Mouse (Mus musculus) cerebellum, adult 11 months (tissue): ENCODE data around the gene Foxe1.

ENCODE experiments used
- DNase-seq: peaks from one replicate; pipeline ENCODE4 v3.0.0; 2022

The Foxe1 gene

GRCm38 (mm10) chr4:46347580-46348515 is 4.4 kb downstream of the Foxe1 start:
- DNase-seq = no peak

- DNase-seq = no peak
These were observed 5.5 kb downstream of the Foxe1 start for GRCm38 (mm10) chr4:46348897-46349296.

- DNase-seq = no peak
These were observed 6.1 kb downstream of the Foxe1 start for GRCm38 (mm10) chr4:46349530-46349929.

DNA sequence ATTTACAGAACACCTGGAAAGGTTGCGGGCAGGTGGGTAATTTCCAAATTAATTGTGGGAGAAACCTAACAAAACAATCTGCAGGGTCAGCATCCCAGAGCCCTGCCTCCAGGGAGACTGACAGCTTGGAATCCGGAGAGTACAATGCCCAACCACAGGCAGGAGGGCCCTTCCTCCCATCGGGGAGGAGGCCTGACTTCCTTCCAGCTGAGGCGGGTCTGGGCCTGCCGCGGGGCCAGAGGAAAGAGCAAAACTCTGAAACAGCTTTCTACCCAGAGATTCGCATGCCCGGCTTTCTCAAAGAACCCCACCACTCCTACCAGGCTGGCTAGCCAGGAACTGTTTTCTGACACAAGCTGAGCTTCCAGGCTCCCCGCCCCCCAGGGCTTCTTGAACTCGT is 9.6 kb downstream of the Foxe1 start:
- DNase-seq = no peak

DNA sequence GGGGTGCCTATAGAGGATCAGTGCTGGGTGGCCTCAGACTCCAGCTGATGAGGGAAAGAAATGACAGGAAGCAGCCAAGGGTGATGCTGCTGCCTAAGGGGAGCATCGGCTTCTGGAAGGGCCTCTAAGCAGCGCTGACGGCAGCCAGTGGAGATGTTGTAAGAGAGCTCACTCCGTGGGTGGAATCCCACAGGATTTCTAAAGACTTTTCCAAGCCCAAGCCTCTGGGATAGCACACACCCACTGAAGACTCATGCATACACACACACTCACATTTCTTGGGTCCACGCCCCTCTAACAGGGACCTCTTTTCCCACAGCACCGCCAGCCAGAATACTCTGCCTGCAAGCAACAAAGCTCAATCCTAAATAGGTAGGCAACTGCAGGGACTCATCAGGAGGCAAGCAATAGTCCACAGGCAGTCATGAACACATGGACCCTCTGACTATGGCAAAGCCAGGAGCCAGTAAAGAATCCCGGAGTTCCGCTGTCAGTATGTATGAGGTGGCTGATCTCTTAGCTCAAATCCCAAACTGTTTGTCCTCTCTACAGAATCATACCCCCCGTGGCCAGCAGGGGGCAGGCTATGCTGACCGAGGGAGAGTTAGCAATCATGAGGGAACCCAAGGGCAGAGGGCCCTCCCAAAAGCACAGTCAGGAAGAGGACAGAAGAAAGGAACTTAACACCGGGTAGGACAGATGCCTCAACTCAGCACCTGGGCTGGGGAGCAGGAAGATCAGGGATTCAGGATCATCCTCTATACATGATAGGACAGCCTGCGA is 13.1 kb downstream of the Foxe1 start:
- DNase-seq = no peak

- no peak for DNase-seq
These were observed 16.3 kb downstream of the Foxe1 start for GRCm38 (mm10) chr4:46359539-46360253.

DNA sequence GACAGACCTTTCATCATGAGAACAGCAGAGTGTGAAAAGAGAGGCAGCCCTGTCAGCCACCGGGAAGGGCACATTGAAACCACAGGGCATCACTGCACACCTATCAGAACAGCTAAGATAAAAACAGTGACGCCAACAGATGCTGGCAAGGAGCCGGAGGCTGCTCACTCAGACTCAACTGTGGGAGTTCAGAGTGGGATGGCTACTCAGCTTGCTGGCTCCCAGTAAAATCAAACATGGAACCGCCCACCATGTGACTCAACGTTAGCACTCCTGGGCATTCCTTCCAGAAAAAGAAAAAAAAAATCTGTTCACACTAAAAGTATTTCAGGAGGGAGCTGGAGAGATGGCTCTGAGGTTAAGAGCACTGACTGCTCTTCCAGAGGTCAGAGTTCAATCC is 17.8 kb downstream of the Foxe1 start:
- no peak for DNase-seq

DNA sequence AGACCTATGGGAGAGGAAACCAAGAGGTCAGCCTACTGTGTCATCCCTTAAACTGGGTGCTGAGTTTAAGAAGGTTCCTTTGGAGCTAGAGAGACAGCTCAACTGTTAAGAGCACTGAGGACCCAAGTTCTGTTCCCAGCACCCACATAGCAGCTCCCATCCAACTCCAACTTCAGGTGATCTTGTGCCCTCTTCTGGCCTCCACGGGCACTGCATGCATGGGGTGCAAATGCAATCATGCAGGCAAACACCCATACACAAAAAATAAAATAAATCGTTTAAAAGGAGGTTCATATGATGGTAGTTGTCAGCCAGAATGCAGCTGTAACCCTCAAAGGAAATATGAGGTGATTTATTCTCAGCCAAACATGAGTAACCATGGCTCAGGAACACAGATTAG is 21.0 kb downstream of the Foxe1 start:
- DNase-seq = no peak

- no peak for DNase-seq
These were observed 24.1 kb downstream of the Foxe1 start for GRCm38 (mm10) chr4:46367487-46367959.

DNA sequence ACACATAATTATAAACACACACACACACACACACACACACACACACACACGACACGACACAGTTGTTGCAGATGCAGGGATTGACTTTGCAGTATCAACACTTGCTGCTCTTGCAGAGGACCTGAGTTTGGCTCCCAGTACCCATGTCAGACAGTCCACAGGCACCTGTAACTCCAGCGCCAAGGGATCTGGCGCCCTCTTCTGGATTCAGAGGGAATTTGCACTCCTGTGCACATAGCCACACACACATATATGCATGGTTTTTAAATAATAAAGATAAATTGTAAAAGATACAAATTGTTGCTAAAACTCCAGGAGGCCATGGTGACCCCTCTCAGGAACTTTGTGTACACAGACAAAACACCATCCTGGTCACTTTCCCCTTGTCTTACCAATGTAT is 25.7 kb downstream of the Foxe1 start:
- DNase-seq = no peak

GRCm38 (mm10) chr4:46370406-46370805 is 27.0 kb downstream of the Foxe1 start:
- no peak for DNase-seq

- no peak for DNase-seq
These were observed 27.6 kb downstream of the Foxe1 start for GRCm38 (mm10) chr4:46371030-46371429.

GRCm38 (mm10) chr4:46374455-46374854 is 31.0 kb downstream of the Foxe1 start:
- DNase-seq = peak; percentile 20

DNA sequence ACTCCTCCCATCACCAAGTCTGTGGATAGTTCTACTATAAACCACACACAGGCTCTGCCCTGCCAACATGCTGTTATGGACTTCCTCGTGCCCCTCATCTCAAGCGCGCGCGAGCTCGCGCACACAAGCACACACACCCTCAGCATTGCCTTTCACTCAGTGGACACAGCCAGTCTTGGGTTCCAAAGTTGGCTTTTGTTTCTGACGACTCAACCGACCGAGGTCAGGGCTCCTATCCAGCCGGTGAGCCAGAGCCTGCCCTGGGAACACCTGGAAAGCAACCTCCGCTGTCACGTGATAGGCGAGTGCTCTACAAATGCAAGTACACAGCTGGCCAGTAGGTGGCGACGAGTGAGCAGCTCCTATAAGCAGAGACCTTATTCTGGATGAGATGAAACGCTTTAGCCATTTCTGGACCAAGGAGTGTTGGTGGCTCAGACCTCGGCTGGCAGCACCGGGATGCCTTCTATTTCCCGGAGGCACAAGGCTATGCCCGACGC is 31.5 kb downstream of the Foxe1 start:
- peak; percentile 78 for DNase-seq

DNA sequence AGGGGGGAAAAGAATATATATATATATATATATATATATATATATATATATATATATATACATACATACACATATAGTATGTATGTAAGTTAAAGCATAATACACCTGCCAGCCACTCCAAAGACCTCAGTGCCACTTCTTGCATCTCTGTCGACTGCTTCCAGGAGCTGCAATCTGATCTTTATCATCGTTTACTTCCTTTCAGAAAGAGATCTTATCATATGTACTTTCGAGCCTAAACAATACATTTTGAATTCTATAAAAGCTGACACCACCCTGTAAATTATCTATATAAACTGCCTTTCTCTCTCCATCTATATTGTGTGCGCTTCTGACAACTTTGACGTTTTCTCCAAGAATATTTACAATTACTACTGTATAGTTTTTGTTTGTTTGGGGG is 45.1 kb downstream of the Foxe1 start:
- DNase-seq = no peak

- peak; percentile 92 for DNase-seq
These were observed 45.7 kb downstream of the Foxe1 start, which contains the start of gene Trmo for GRCm38 (mm10) chr4:46389013-46389611. Trmo (minus strand) TSS chr4:46389437.

GRCm38 (mm10) chr4:46389612-46390341 is 46.4 kb downstream of the Foxe1 start:
- no peak for DNase-seq

- DNase-seq = peak; percentile 67
These were observed 47.1 kb downstream of the Foxe1 start for GRCm38 (mm10) chr4:46390390-46390970.

- no peak for DNase-seq
These were observed 51.0 kb downstream of the Foxe1 start for GRCm38 (mm10) chr4:46394388-46394787.

DNA sequence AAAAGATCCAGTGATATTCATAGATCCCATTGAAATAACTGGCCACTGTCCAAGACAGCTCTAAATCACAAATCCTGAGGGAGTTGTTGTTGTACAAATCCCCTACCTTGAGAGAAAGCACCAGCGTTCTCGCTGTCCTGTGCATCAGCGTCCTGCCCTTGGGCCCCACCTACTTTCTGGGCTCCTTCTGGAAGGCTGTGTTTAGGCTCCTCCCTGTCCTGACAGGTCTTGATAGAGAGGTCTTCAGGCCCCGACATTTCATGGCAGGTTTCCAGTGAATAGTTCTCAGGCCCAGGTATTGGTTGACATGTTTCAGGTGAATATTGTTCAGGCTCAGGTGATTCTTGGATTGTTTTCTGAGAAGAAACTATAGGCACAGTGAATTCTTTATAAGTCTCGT is 52.3 kb downstream of the Foxe1 start:
- DNase-seq = no peak
